Mouse (Mus musculus) lung, postnatal 0 days (tissue): ENCODE measurements around the gene Tm9sf4.

Experiments used
- CTCF ChIP-seq: IDR thresholded peaks from 2 replicates; pipeline ENCODE4 v1.5.1; 2016; ENCODE audit warnings: antibody characterized with exemption, mild to moderate bottlenecking
- EP300 ChIP-seq: IDR thresholded peaks from 2 replicates; pipeline ENCODE4 v1.6.1; 2016; ENCODE audit warnings: antibody characterized with exemption, mild to moderate bottlenecking, control low read depth

DNA sequence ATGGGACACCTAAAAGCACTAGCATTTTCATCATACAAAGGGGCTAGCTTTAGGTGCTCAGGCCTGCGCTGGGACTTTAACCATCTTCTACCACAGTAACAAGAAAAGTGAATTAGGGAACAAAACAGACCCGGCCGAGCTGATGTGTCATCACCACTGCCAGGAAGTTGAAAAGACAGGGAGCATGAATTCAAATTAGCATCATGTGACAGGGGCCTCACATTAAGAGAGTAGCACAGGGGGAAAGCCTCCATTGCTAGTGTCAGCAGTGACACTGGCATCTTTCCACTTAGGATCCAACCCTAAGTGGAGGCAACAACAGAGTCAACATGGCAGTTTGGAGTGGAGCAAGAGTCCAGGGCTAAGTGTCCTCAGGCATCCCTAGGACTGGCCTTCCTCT is 13.9 kb upstream of the Tm9sf4 start:
- TF ChIP-seq CTCF: no peak
- no peak for TF ChIP-seq EP300
